Mouse (Mus musculus) forebrain, embryonic 16.5 days (tissue): ENCODE measurements at regions not wholly inside any gene's neighbourhood (a gene's known extent, or its start where the extent isn't known, plus 50 kb on each side); places are given as distances from the start of the nearest gene placed in this dataset.

Experiments
- ATAC-seq: fragments of 200-750 bp; cut with Nextera tagmentation; 2 replicates; pipeline ENCODE4 v1.8.0; 2017; ENCODE audit warnings: mild to moderate bottlenecking, moderate library complexity
- H3K27ac ChIP-seq: fragments of 300-500 bp; sonication (generic); 2 replicates; pipeline ENCODE4 v1.5.1; 2014; ENCODE audit warnings: low read length, control low read depth
- H3K27me3 ChIP-seq: fragments of 300-500 bp; sonication (generic); replicated peaks from 2 replicates; pipeline ENCODE4 v1.6.1; 2014; ENCODE audit warnings: low read length; ENCODE audit not compliant: control insufficient read depth, insufficient read depth
- H3K36me3 ChIP-seq: fragments of 300-500 bp; sonication (generic); 2 replicates; pipeline ENCODE4 v1.6.1; 2014; ENCODE audit not compliant: control insufficient read depth, insufficient read depth
- H3K4me1 ChIP-seq: fragments of 300-500 bp; sonication (generic); replicated peaks from 2 replicates; pipeline ENCODE4 v1.6.1; 2014; ENCODE audit warnings: low read length; ENCODE audit not compliant: control insufficient read depth, insufficient read depth
- H3K4me2 ChIP-seq: fragments of 300-500 bp; sonication (generic); 2 replicates; pipeline ENCODE4 v1.6.1; 2014; ENCODE audit warnings: mild to moderate bottlenecking, low read length, control low read depth
- H3K4me3 ChIP-seq: fragments of 300-500 bp; sonication (generic); replicated peaks from 2 replicates; pipeline ENCODE4 v1.5.1; 2014; ENCODE audit warnings: mild to moderate bottlenecking, low read length, control low read depth
- H3K9ac ChIP-seq: fragments of 300-500 bp; sonication (generic); replicated peaks from 2 replicates; pipeline ENCODE4 v1.6.1; 2014; ENCODE audit warnings: low read depth, low read length, control low read depth
- H3K9me3 ChIP-seq: fragments of 300-500 bp; sonication (generic); 2 replicates; pipeline ENCODE4 v1.6.1; 2016; ENCODE audit warnings: low read length; ENCODE audit not compliant: control insufficient read depth
- WGBS: fragments of 180-500 bp; shearing (Covaris S2); extraction: QIAGEN DNeasy Blood & Tissue Kit; methylation state at CpG from one replicate; pipeline ENCODE4 v1.1.7; 2014; 5-methylcytosine and 5-hydroxymethylcytosine counted together

- WGBS = 34% methylated on average over 24 of the region's 24 CpGs
- Histone ChIP-seq H3K27me3 (no peaks in the 10 kb centered on the region), H3K4me1 (no peaks in the 10 kb centered on the region), H3K4me2 (no peak overlapping the region), H3K4me3 (no peak overlapping the region), H3K36me3 (no peaks in the 10 kb centered on the region), H3K9me3 (no peaks in the 10 kb centered on the region), H3K27ac (no peak overlapping the region), H3K9ac (no peak overlapping the region)
- ATAC-seq = no peak
These were observed 92.9 kb downstream of the Cyp26a1 start for GRCm38 (mm10) chr19:37790281-37791073.

DNA sequence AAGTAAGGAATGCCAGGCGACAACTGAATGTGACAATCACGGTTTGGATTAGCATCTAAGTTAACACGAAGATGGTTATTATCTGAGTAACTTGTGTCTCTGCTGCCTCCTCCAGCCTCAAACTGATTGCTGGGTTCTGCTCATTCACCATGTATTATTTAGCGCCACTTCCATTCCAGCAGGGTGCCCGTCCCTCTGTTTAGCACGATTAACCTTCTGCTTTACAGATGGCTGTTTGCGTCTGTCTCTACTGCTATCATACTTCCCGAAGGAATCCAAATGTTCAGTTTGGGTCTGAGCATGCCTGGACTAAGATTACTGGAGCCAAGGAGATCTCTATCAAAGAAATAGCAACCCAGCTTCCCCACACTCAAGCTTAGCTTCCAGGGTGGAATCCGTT is 95.6 kb downstream of the Cyp26a1 start:
- peak; percentile 56; the same call in 1 of the 2 replicates for ATAC-seq
- no peaks in the 10 kb centered on the region for H3K36me3 ChIP-seq
- H3K9ac ChIP-seq = no peak overlapping the region
- H3K4me3 ChIP-seq = no peak overlapping the region
- H3K27me3 ChIP-seq = no peaks in the 10 kb centered on the region
- H3K4me1 ChIP-seq = no peaks in the 10 kb centered on the region
- H3K27ac ChIP-seq = no peak overlapping the region
- H3K9me3 ChIP-seq = no peaks in the 10 kb centered on the region
- 78% methylated on average over 9 of the region's 9 CpGs for WGBS
- no peak overlapping the region for H3K4me2 ChIP-seq

- Histone ChIP-seq H3K4me1 (no peaks in the 10 kb centered on the region), H3K27ac (no peak overlapping the region), H3K9ac (no peak overlapping the region), H3K4me3 (no peak overlapping the region), H3K9me3 (no peaks in the 10 kb centered on the region), H3K4me2 (no peak overlapping the region), H3K27me3 (no peaks in the 10 kb centered on the region), H3K36me3 (no peaks in the 10 kb centered on the region)
- ATAC-seq = peak; percentile 76
- 72% methylated on average over 18 of the region's 18 CpGs for WGBS
These were observed 98.2 kb downstream of the Cyp26a1 start for GRCm38 (mm10) chr19:37795552-37796343.

DNA sequence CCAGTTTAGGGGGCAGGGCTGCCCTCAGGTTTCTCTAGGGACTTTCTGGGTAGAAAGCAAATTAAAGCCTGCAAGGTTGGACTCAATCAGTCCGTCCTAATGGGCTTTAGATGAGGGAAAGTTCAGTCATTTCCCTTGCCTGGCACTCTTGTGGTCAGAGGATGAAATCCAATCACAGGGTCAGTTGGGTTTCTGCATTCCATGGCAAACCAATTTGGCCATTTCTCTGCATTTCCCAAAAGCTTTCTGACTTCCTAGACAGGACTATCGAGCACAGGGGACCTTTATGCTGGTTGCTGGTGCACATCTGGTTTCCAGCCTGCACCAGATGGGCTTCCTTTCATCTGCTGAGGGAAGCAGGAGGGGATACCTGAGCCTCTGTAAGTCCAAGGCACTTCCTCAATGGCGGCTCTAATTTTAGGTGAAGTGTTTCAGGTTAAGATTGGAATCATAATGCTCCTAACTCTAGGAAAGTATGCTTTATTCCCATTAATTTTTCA is 102.6 kb downstream of the Cyp26a1 start:
- Histone ChIP-seq H3K27me3 (no peaks in the 10 kb centered on the region), H3K27ac (no peak overlapping the region), H3K9me3 (no peaks in the 10 kb centered on the region), H3K4me1 (no peaks in the 10 kb centered on the region), H3K36me3 (no peaks in the 10 kb centered on the region), H3K4me2 (no peak overlapping the region), H3K4me3 (no peak overlapping the region), H3K9ac (no peak overlapping the region)
- 83% methylated on average over 3 of the region's 3 CpGs for WGBS
- ATAC-seq = no peak

DNA sequence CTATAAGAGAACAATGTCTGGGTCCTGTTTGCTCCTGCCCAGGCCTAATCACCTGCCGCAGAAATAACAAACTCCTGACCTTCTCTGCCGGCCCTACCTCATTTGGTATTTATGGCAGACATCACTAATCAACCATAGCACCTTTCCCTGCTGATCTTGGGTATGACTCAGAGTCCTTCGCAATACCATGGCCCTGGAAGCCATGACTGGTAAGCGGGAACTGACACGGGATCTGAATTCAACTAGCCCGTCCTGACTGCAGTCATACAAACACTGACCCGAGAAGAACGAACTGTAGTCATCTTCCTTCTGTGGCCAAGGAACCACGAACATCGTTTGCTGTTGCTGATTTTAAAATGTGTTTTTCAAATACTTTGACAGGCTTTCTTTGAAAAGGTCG is 112.1 kb downstream of the Cyp26a1 start:
- Histone ChIP-seq H3K27ac (no peak overlapping the region), H3K9me3 (no peaks in the 10 kb centered on the region), H3K27me3 (no peaks in the 10 kb centered on the region), H3K4me2 (no peak overlapping the region), H3K36me3 (no peaks in the 10 kb centered on the region), H3K4me1 (no peaks in the 10 kb centered on the region; the same call in 1 of the 2 replicates), H3K4me3 (no peak overlapping the region), H3K9ac (no peak overlapping the region)
- WGBS = 91% methylated on average over 11 of the region's 11 CpGs
- ATAC-seq = no peak

DNA sequence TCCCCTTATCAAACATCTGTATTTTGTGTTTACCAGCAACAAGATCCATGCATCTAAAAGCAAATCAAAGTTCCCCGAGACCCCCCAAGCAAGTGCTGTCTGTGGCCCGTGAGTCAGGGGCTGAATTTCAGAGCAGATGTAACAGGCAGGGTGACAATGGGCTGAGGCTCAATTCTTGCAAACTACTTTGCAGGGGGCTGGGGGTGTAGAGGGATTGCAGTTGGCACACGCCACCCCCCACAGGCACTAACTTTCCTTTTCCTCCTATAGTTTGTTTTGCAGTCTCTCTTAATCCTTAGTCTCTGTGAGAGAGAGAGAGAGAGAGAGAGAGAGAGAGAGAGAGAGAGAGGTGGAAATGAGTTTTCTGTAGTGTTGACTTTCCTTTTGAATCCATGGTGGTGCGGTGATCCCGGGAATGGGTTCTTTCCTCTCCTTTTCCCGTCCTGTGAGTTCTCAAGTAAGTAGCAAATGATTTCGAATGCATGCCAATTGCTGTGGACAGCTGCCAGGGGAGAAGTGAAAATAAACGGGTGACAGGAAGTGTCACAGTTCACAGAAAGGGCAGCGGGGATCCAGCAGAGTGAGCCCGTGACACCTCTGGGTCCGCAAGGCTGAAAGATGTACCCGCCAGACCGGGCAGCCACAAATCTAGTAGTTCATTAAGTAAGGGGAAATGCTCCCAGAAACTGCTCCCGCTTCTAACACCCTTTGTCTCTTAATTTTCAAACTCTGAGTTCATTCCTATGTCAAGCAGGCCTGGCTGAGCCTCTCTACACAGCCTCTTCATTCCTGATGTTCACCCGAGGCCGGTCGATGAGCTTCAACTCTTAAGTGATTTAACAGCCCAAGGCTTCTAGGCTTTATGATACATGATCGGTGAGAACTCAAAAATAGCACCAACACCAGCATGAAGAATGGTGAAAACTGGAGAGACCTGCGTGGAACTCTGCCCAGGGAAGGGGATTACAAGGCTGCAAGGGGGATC is 116.8 kb downstream of the Cyp26a1 start:
- no peaks in the 10 kb centered on the region for H3K36me3 ChIP-seq
- H3K9me3 ChIP-seq = no peaks in the 10 kb centered on the region
- peak overlapping the region; percentile 10; the same call in 1 of the 2 replicates for H3K4me2 ChIP-seq
- H3K27me3 ChIP-seq = no peaks in the 10 kb centered on the region
- whole genome bisulfite sequencing = 25% methylated on average over 19 of the region's 19 CpGs
- H3K4me3 ChIP-seq = no peak overlapping the region
- H3K4me1 ChIP-seq = no peaks in the 10 kb centered on the region; the same call in 1 of the 2 replicates
- no peak overlapping the region for H3K9ac ChIP-seq
- no peak for ATAC-seq
- H3K27ac ChIP-seq = no peak overlapping the region

GRCm38 (mm10) chr19:37815627-37816026 is 118.0 kb downstream of the Cyp26a1 start:
- Histone ChIP-seq H3K4me3 (no peak overlapping the region), H3K4me1 (no peaks in the 10 kb centered on the region; the same call in 1 of the 2 replicates), H3K9ac (no peak overlapping the region), H3K4me2 (no peak overlapping the region), H3K9me3 (no peaks in the 10 kb centered on the region), H3K36me3 (no peaks in the 10 kb centered on the region), H3K27ac (no peak overlapping the region), H3K27me3 (no peaks in the 10 kb centered on the region)
- no peak for ATAC-seq
- WGBS = 70% methylated on average over 2 of the region's 2 CpGs

- Histone ChIP-seq H3K4me2 (no peak overlapping the region), H3K4me3 (no peak overlapping the region), H3K9me3 (no peaks in the 10 kb centered on the region), H3K27me3 (no peaks in the 10 kb centered on the region), H3K4me1 (no peaks in the 10 kb centered on the region), H3K36me3 (no peaks in the 10 kb centered on the region), H3K9ac (no peak overlapping the region), H3K27ac (no peak overlapping the region)
- no peak for ATAC-seq
- 64% methylated on average over 3 of the region's 3 CpGs for WGBS
These were observed 123.6 kb downstream of the Cyp26a1 start for GRCm38 (mm10) chr19:37821243-37821642.
